Mouse (Mus musculus): Measurements from ENCODE around the gene Kantr. TPM values are rescaled to one million over a fixed set of nuclear protein-coding genes. Genes with fewer than 3 reads are reported as not detected.

Gene Kantr
- 10 to 100 TPM; 17.8 to 30.0 TPM for polyA plus RNA-seq (2017; shearing (Covaris generic))

GRCm38 (mm10) chrX:152326996-152327688 is at the start of gene Kantr:
Gene Kantr, minus strand, starts transcription at chrX:152327495.

GRCm38 (mm10) chrX:152368397-152369273 is 41.3 kb upstream of the Kantr start, which contains the start of gene Gpr173:
Gene Gpr173, minus strand, starts transcription at chrX:152368704.

DNA sequence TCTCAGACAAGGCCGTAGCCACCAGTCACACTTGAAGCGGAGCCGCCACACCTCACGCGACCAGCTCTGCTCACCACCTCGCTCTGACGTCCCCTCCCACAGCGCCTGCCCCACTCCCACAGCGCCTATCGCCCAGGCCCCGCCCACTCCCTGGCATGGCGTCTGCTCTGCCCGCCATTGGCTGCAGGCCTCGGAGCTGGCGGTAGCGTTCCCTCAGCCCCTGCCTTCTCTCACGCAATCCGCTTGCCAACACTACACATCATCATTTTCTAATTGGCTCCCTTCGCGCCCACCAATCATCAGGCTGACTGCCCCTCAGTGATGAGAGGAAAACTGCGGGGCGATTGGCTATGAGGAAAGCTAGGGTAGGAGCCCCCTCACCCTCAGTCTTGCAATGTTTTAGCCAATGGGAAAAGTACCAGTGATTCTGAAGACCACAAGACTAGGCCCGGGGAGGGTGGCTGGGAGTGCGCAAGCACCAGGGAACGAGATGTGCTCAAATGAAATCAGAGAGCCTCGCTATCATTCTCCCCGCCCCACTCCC is 15.1 kb upstream of the Kantr start, which contains the start of gene Tspyl2:
Tspyl2 (minus strand) TSS at position 68 of the 544 bp plus-strand sequence.

Other genes with a start within 250 kb of the Kantr start
- gene Iqsec2, start 183.2 kb downstream of the Kantr start, polyA plus RNA-seq (2017; shearing (Covaris generic)) = under 1 TPM in 1 of 2 experiments, not detected in 1; 0.39 TPM
- 10 to 100 TPM; 38.0 to 50.1 TPM for gene Kdm5c, start 94.5 kb downstream of the Kantr start, polyA plus RNA-seq (2017; shearing (Covaris generic))
- 10 to 100 TPM; 35.6 to 46.6 TPM for gene Tspyl2, start 14.9 kb upstream of the Kantr start, polyA plus RNA-seq (2017; shearing (Covaris generic))
- not detected for gene Gpr173, start 41.2 kb upstream of the Kantr start, polyA plus RNA-seq (2017; shearing (Covaris generic))
- gene Cldn34a, start 235.8 kb upstream of the Kantr start, polyA plus RNA-seq (2017; shearing (Covaris generic)) = not detected